Mouse (Mus musculus): ENCODE measurements around the gene Trabd2b. TPM values are rescaled to one million over a fixed set of nuclear protein-coding genes. Genes with fewer than 3 reads are reported as not detected.

Trabd2b gene
- total and polyA plus RNA-seq, 3 experiments = 29.1 to 69.8 (median 60.1) TPM

- WGBS = 57% methylated on average over 5 of the region's 5 CpGs
- Histone ChIP-seq H3K4me3 (no peak overlapping the region), H3K79me2 (replicated peaks; ENCODE audit: control insufficient read depth, insufficient read depth, low read length) (no peaks in the 10 kb centered on the region), H3K27ac (peak overlapping the region; percentile 69), H3K36me3 (ENCODE audit: control insufficient read depth, insufficient read depth, low read length) (peaks cover 7% of the 10 kb centered on the region; the same call in 1 of the 2 replicates), H3K9ac (ENCODE audit: low read depth, low read length) (0 out of 2 replicates have a peak overlapping the region, but pooled peaks have one; percentile 4), H3K4me1 (ENCODE audit: control insufficient read depth, insufficient read depth, low read length) (peaks cover 25% of the 10 kb centered on the region), H3K27me3 (ENCODE audit: control insufficient read depth, insufficient read depth, low read length) (no peaks in the 10 kb centered on the region)
- intact Hi-C loops (cut with DNase I) = loop anchor here (2.0 to 5.0 kb wide), 4 partner anchors 40 to 161 kb away; partner anchors contain the start of gene Trabd2b
- TF ChIP-seq POLR2A (IDR thresholded peaks at IDR 0.05; ENCODE audit: insufficient read depth, low read depth, low read length) (no peak), CTCF (IDR thresholded peaks at IDR 0.05) (0 out of 2 replicates have a peak, but pooled peaks have one; percentile 4), EP300 (IDR thresholded peaks at IDR 0.05; ENCODE audit: insufficient read depth, low read depth, low read length) (no peak)
- no peak for DNase-seq
Observed at GRCm38 (mm10) chr4:114461093-114461492, 54.6 kb downstream of the Trabd2b start.

GRCm38 (mm10) chr4:114465641-114466040 is 59.1 kb downstream of the Trabd2b start:
- H3K27me3 ChIP-seq (ENCODE audit: control insufficient read depth, insufficient read depth, low read length) = no peaks in the 10 kb centered on the region
- H3K4me3 ChIP-seq = no peak overlapping the region
- H3K36me3 ChIP-seq (ENCODE audit: control insufficient read depth, insufficient read depth, low read length) = peaks cover 11% of the 10 kb centered on the region; the same call in 1 of the 2 replicates
- 44% methylated on average over 2 of the region's 2 CpGs for WGBS
- H3K4me1 ChIP-seq (ENCODE audit: control insufficient read depth, insufficient read depth, low read length) = peaks cover 24% of the 10 kb centered on the region
- H3K79me2 ChIP-seq (replicated peaks; ENCODE audit: control insufficient read depth, insufficient read depth, low read length) = no peaks in the 10 kb centered on the region
- peak overlapping the region; percentile 45 for H3K27ac ChIP-seq
- intact Hi-C loops (cut with DNase I) = no loop called here
- H3K9ac ChIP-seq (ENCODE audit: low read depth, low read length) = no peak overlapping the region
- DNase-seq = peak in 1 of 2 experiments; percentile 39
- TF ChIP-seq POLR2A (IDR thresholded peaks at IDR 0.05; ENCODE audit: insufficient read depth, low read depth, low read length) = no peak
- TF ChIP-seq CTCF (IDR thresholded peaks at IDR 0.05) = no peak
- TF ChIP-seq EP300 (IDR thresholded peaks at IDR 0.05; ENCODE audit: insufficient read depth, low read depth, low read length) = no peak

- H3K9ac ChIP-seq (ENCODE audit: low read depth, low read length) = no peak overlapping the region
- peaks cover 20% of the 10 kb centered on the region for H3K4me1 ChIP-seq (ENCODE audit: control insufficient read depth, insufficient read depth, low read length)
- TF ChIP-seq CTCF (IDR thresholded peaks at IDR 0.05) (no peak), POLR2A (IDR thresholded peaks at IDR 0.05; ENCODE audit: insufficient read depth, low read depth, low read length) (no peak), EP300 (IDR thresholded peaks at IDR 0.05; ENCODE audit: insufficient read depth, low read depth, low read length) (no peak)
- 29% methylated on average over 6 of the region's 6 CpGs for WGBS
- H3K27me3 ChIP-seq (ENCODE audit: control insufficient read depth, insufficient read depth, low read length) = no peaks in the 10 kb centered on the region
- no peaks in the 10 kb centered on the region for H3K79me2 ChIP-seq (replicated peaks; ENCODE audit: control insufficient read depth, insufficient read depth, low read length)
- DNase-seq = no peak
- peaks cover 9% of the 10 kb centered on the region; the same call in 1 of the 2 replicates for H3K36me3 ChIP-seq (ENCODE audit: control insufficient read depth, insufficient read depth, low read length)
- intact Hi-C loops (cut with DNase I) = no loop called here
- H3K4me3 ChIP-seq = no peak overlapping the region
- no peak overlapping the region for H3K27ac ChIP-seq
Observed at GRCm38 (mm10) chr4:114467371-114468094, 61.0 kb downstream of the Trabd2b start.

- WGBS = 36% methylated on average over 7 of the region's 7 CpGs
- H3K36me3 ChIP-seq (ENCODE audit: control insufficient read depth, insufficient read depth, low read length) = peaks cover 9% of the 10 kb centered on the region; the same call in 1 of the 2 replicates
- peaks cover 18% of the 10 kb centered on the region for H3K4me1 ChIP-seq (ENCODE audit: control insufficient read depth, insufficient read depth, low read length)
- no peak for DNase-seq
- no peak overlapping the region for H3K9ac ChIP-seq (ENCODE audit: low read depth, low read length)
- intact Hi-C loops (cut with DNase I) = no loop called here
- no peaks in the 10 kb centered on the region for H3K27me3 ChIP-seq (ENCODE audit: control insufficient read depth, insufficient read depth, low read length)
- H3K79me2 ChIP-seq (replicated peaks; ENCODE audit: control insufficient read depth, insufficient read depth, low read length) = no peaks in the 10 kb centered on the region
- TF ChIP-seq CTCF (IDR thresholded peaks at IDR 0.05) = no peak
- no peak for TF ChIP-seq POLR2A (IDR thresholded peaks at IDR 0.05; ENCODE audit: insufficient read depth, low read depth, low read length)
- no peak for TF ChIP-seq EP300 (IDR thresholded peaks at IDR 0.05; ENCODE audit: insufficient read depth, low read depth, low read length)
- H3K27ac ChIP-seq = no peak overlapping the region
- no peak overlapping the region for H3K4me3 ChIP-seq
Observed at GRCm38 (mm10) chr4:114468095-114468429, 61.5 kb downstream of the Trabd2b start.

- Histone ChIP-seq H3K4me1 (ENCODE audit: control insufficient read depth, insufficient read depth, low read length) (peaks cover 18% of the 10 kb centered on the region), H3K36me3 (ENCODE audit: control insufficient read depth, insufficient read depth, low read length) (peaks cover 9% of the 10 kb centered on the region; the same call in 1 of the 2 replicates), H3K79me2 (replicated peaks; ENCODE audit: control insufficient read depth, insufficient read depth, low read length) (no peaks in the 10 kb centered on the region), H3K4me3 (no peak overlapping the region), H3K27ac (no peak overlapping the region), H3K9ac (ENCODE audit: low read depth, low read length) (no peak overlapping the region), H3K27me3 (ENCODE audit: control insufficient read depth, insufficient read depth, low read length) (no peaks in the 10 kb centered on the region)
- intact Hi-C loops (cut with DNase I) = no loop called here
- no peak for TF ChIP-seq CTCF (IDR thresholded peaks at IDR 0.05)
- TF ChIP-seq EP300 (IDR thresholded peaks at IDR 0.05; ENCODE audit: insufficient read depth, low read depth, low read length) = no peak
- no peak for TF ChIP-seq POLR2A (IDR thresholded peaks at IDR 0.05; ENCODE audit: insufficient read depth, low read depth, low read length)
- DNase-seq = no peak
- WGBS = 62% methylated on average over 1 of the region's 1 CpGs
Observed at GRCm38 (mm10) chr4:114469881-114470280, 63.4 kb downstream of the Trabd2b start.

- WGBS = 53% methylated on average over 5 of the region's 5 CpGs
- H3K9ac ChIP-seq (ENCODE audit: low read depth, low read length) = 0 out of 2 replicates have a peak overlapping the region, but pooled peaks have one; percentile 2
- no peak overlapping the region for H3K27ac ChIP-seq
- H3K4me1 ChIP-seq (ENCODE audit: control insufficient read depth, insufficient read depth, low read length) = peaks cover 15% of the 10 kb centered on the region
- no peaks in the 10 kb centered on the region for H3K79me2 ChIP-seq (replicated peaks; ENCODE audit: control insufficient read depth, insufficient read depth, low read length)
- TF ChIP-seq POLR2A (IDR thresholded peaks at IDR 0.05; ENCODE audit: insufficient read depth, low read depth, low read length) (no peak), EP300 (IDR thresholded peaks at IDR 0.05; ENCODE audit: insufficient read depth, low read depth, low read length) (peak; percentile 46; the same call in 1 of the 2 replicates), CTCF (IDR thresholded peaks at IDR 0.05) (peak; percentile 73)
- H3K4me3 ChIP-seq = no peak overlapping the region
- peak; percentile 68 to 77 for DNase-seq
- H3K36me3 ChIP-seq (ENCODE audit: control insufficient read depth, insufficient read depth, low read length) = 0 out of 2 replicates have a peak, but pooled peaks cover 1% of the 10 kb centered on the region
- no peaks in the 10 kb centered on the region for H3K27me3 ChIP-seq (ENCODE audit: control insufficient read depth, insufficient read depth, low read length)
- intact Hi-C loops (cut with DNase I) = no loop called here
Observed at GRCm38 (mm10) chr4:114472143-114472542, 65.6 kb downstream of the Trabd2b start.

Data from heart, adult 2 months (tissue).